Mouse (Mus musculus): ENCODE data around the gene Tspan9.

GRCm38 (mm10) chr6:128079576-128080224 is 63.7 kb downstream of the Tspan9 start:
- no peak for TF ChIP-seq CTCF (IDR thresholded peaks at IDR 0.05; ENCODE audit: extremely low read depth, insufficient read depth, insufficient read length, insufficient replicate concordance)
- TF ChIP-seq POLR2A (IDR thresholded peaks at IDR 0.05; ENCODE audit: low read depth, low read length) = no peak
